Mouse (Mus musculus) embryonic facial prominence, embryonic 13.5 days (tissue): ENCODE measurements at regions not wholly inside any gene's neighbourhood (a gene's known extent, or its start where the extent isn't known, plus 50 kb on each side); places are given as distances from the start of the nearest gene placed in this dataset.

ENCODE experiments used
- ATAC-seq: fragments of 200-750 bp; cut with Nextera tagmentation; 2 replicates; pipeline ENCODE4 v1.8.0; 2017; ENCODE audit warnings: low read depth; ENCODE audit not compliant: insufficient number of reproducible peaks, insufficient read depth, low FRiP score, low TSS enrichment
- H3K27ac ChIP-seq: fragments of 300-500 bp; sonication (generic); 2 replicates; pipeline ENCODE4 v1.5.1; 2015; ENCODE audit warnings: moderate library complexity, mild to moderate bottlenecking, inconsistent platforms
- H3K27me3 ChIP-seq: fragments of 300-500 bp; sonication (generic); 2 replicates; pipeline ENCODE4 v1.6.1; 2015; ENCODE audit warnings: mild to moderate bottlenecking, inconsistent platforms
- H3K36me3 ChIP-seq: fragments of 300-500 bp; sonication (generic); 2 replicates; pipeline ENCODE4 v1.6.1; 2015; ENCODE audit warnings: mild to moderate bottlenecking, inconsistent platforms
- H3K4me1 ChIP-seq: fragments of 300-500 bp; sonication (generic); 2 replicates; pipeline ENCODE4 v1.6.1; 2015; ENCODE audit warnings: inconsistent platforms
- H3K4me2 ChIP-seq: fragments of 300-500 bp; sonication (generic); 2 replicates; pipeline ENCODE4 v1.6.1; 2015; ENCODE audit warnings: moderate library complexity, mild to moderate bottlenecking, inconsistent platforms
- H3K4me3 ChIP-seq: fragments of 300-500 bp; sonication (generic); 2 replicates; pipeline ENCODE4 v1.5.1; 2015; ENCODE audit warnings: mild to moderate bottlenecking, inconsistent platforms
- H3K9ac ChIP-seq: fragments of 300-500 bp; sonication (generic); 2 replicates; pipeline ENCODE4 v1.6.1; 2015; ENCODE audit warnings: mild to moderate bottlenecking, inconsistent platforms
- H3K9me3 ChIP-seq: fragments of 300-500 bp; sonication (generic); 2 replicates; pipeline ENCODE4 v1.6.1; 2016; ENCODE audit warnings: inconsistent platforms
- WGBS: fragments of 180-500 bp; shearing (Covaris S2); methylation state at CpG from one replicate; pipeline ENCODE4 v1.1.7; 2015; ENCODE audit warnings: mixed read lengths; 5-methylcytosine and 5-hydroxymethylcytosine counted together

DNA sequence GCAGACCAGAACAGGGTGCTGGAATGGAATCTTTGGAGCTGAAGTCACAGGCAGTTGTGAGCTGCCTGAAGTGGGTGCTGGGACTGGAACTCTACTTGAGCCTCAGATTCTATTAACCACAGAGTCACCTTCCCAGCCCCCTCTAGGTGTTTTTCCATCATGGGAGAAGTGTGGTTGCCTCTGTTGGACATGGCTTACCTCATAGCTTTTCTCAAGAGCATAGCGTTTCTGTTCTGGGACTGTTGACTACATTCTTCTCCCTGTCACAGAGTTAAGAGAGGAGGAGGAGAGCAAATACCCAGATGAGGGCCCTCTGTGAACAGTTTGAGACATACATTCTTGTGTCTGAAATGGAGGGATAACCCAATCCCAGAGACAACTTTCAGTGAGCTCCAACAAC is 81.5 kb upstream of the Tas2r119 start:
- H3K36me3 ChIP-seq, result no peaks in the 10 kb centered on the region
- H3K27me3 ChIP-seq, result no peaks in the 10 kb centered on the region

GRCm38 (mm10) chr15:32110659-32111058 is 66.4 kb upstream of the Tas2r119 start:
- Histone ChIP-seq H3K27ac (no peak overlapping the region), H3K9ac (no peak overlapping the region), H3K9me3 (no peaks in the 10 kb centered on the region), H3K4me3 (no peak overlapping the region), H3K27me3 (no peaks in the 10 kb centered on the region), H3K4me2 (no peak overlapping the region), H3K36me3 (no peaks in the 10 kb centered on the region), H3K4me1 (no peaks in the 10 kb centered on the region)
- 95% methylated on average over 2 of the region's 2 CpGs for WGBS
- ATAC-seq, result no peak

More for the DNA sequence above, 81.5 kb upstream of the Tas2r119 start:
- Histone ChIP-seq H3K9ac (no peak overlapping the region), H3K9me3 (no peaks in the 10 kb centered on the region), H3K27ac (no peak overlapping the region), H3K4me1 (peaks cover 12% of the 10 kb centered on the region; the same call in 1 of the 2 replicates), H3K4me2 (no peak overlapping the region), H3K4me3 (no peak overlapping the region)
- no peak for ATAC-seq
- 81% methylated on average over 1 of the region's 1 CpGs for WGBS
